Mouse (Mus musculus): ENCODE results near the gene Trp53. TPM values are rescaled to one million over a fixed set of nuclear protein-coding genes. Genes with fewer than 3 reads are reported as not detected.
"Not testable (repeated sequence)": the region's sequence is repeated elsewhere in the genome, so short reads cannot be mapped to it uniquely, and the experiment has no call there.

Trp53 gene
- total RNA-seq, 2 experiments from 2014 or later = 58.0 to 226 TPM

GRCm38 (mm10) chr11:69622406-69622805 lies 42.2 kb downstream of the Trp53 start:
- no peak for ATAC-seq (replicated peaks; ENCODE audit: poor library complexity, severe bottlenecking)

DNA sequence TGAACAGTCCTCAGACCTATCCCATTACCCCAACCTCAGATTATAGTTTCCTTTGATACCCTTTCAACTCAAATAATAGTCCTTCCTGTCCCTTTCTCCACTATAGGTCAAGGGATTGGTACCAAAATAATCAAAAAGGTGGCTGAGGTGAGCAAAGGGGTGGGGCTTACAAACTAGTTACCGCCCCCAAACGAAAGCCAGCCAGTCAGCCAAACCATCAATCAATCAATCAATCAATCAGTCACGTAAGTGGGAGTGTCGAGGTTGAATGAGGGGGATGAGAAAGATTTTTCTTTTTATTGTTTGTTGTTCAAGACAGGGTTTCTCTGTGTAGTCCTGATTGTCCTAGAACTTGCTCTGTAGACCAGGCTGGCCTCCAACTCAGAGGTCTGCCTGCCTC lies 42.8 kb downstream of the Trp53 start:
- no peak for ATAC-seq (replicated peaks; ENCODE audit: poor library complexity, severe bottlenecking)

GRCm38 (mm10) chr11:69624339-69624738 lies 44.2 kb downstream of the Trp53 start:
- ATAC-seq (replicated peaks; ENCODE audit: poor library complexity, severe bottlenecking) = not testable (repeated sequence)

GRCm38 (mm10) chr11:69628286-69628685 lies 48.1 kb downstream of the Trp53 start:
- peak; percentile 30 for ATAC-seq (replicated peaks; ENCODE audit: poor library complexity, severe bottlenecking)

DNA sequence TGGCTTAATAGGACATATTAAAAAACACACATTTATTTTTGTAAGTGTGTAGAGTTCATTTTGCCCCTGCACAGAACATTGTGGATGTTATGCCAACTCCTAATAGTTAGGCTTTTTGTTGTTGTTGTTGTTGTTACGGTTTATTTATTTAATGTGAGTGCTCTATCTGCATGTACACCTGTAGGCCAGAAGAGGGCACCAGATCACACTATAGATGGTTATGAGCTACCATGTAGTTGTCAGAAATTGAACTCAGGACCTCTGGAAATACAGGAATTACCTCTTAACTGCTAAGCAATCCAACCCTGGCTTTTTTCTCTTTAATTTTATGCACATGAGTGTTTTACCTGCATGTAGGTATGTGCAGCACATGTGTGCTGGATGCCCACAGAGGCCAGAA lies 49.6 kb downstream of the Trp53 start:
- no peak for ATAC-seq (replicated peaks; ENCODE audit: poor library complexity, severe bottlenecking)

GRCm38 (mm10) chr11:69632284-69633089 lies 52.3 kb downstream of the Trp53 start, which contains the start of gene Fxr2:
TSS of gene Fxr2 (plus strand) at chr11:69632990.
- ATAC-seq (replicated peaks; ENCODE audit: poor library complexity, severe bottlenecking) = peak; percentile 97

DNA sequence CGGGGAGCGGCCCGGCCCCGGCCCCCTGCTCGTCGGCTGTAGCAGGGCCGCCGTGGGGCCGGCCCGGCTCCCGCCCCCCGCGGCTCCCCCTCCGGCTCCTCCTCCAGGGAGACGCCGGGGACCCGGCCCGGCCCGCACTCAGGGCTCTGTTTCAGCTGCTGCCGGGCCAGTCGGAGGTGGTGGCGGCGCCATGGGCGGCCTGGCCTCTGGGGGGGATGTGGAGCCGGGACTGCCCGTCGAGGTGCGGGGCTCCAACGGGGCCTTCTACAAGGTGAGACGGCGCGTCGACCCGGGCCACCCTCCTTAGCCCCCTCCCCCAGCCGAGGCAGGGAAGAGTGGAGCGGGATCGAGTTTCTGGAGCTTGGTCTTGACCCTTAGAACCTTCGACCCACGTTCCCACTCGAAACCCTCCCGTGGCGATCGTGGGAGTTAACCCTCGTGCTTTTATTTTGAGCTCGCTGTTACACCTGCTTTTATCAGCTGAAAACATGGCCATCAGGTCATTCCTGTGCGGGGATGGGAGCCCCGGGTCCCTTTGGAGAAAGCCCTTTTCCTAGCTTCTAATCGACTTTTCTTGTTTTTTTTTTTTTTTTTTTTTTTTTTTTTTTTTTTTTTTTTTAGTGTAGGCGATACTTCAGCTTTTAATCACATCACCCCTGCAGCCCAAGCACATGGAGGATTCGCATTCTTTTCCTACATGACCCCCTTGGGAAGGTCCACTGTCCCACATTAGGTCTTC lies 53.1 kb downstream of the Trp53 start:
- peak; percentile 7 for ATAC-seq (replicated peaks; ENCODE audit: poor library complexity, severe bottlenecking)

GRCm38 (mm10) chr11:69635471-69635870 lies 55.3 kb downstream of the Trp53 start:
- ATAC-seq (replicated peaks; ENCODE audit: poor library complexity, severe bottlenecking) = no peak

Other genes with a start within 250 kb of the Trp53 start
- gene Rnf227, start 239.9 kb upstream of the Trp53 start, total RNA-seq (2014; fragmentation: Nextera tagmentation) = 5.4 and 6.7 TPM in 2 replicates
- gene Rnf227, start 239.9 kb upstream of the Trp53 start, total RNA-seq (2017) = 4.5 and 7.6 TPM in 2 replicates
- gene Chd3, start 211.0 kb upstream of the Trp53 start, total RNA-seq (2014; fragmentation: Nextera tagmentation) = 37.0 and 59.8 TPM in 2 replicates
- 26.9 and 37.7 TPM in 2 replicates for gene Chd3, start 211.0 kb upstream of the Trp53 start, total RNA-seq (2017)
- 164 and 170 TPM in 2 replicates for gene Naa38, start 184.9 kb upstream of the Trp53 start, total RNA-seq (2014; fragmentation: Nextera tagmentation)
- gene Naa38, start 184.9 kb upstream of the Trp53 start, total RNA-seq (2017) = 112 and 181 TPM in 2 replicates
- 22.8 and 25.2 TPM in 2 replicates for gene Cyb5d1, start 184.7 kb upstream of the Trp53 start, total RNA-seq (2014; fragmentation: Nextera tagmentation)
- gene Cyb5d1, start 184.7 kb upstream of the Trp53 start, total RNA-seq (2017) = 32.7 and 38.2 TPM in 2 replicates
- gene Tmem88, start 182.1 kb upstream of the Trp53 start, total RNA-seq (2014; fragmentation: Nextera tagmentation) = not detected in 2 replicates
- gene Tmem88, start 182.1 kb upstream of the Trp53 start, total RNA-seq (2017) = 0.56 TPM in 1 of 2 replicates, not detected in the other
- gene Kdm6b, start 166.7 kb upstream of the Trp53 start, total RNA-seq (2014; fragmentation: Nextera tagmentation) = 12.1 and 14.4 TPM in 2 replicates
- 0.99 and 2.8 TPM in 2 replicates for gene Kdm6b, start 166.7 kb upstream of the Trp53 start, total RNA-seq (2017)
- gene Dnah2, start 31.2 kb upstream of the Trp53 start, total RNA-seq (2014; fragmentation: Nextera tagmentation) = 0.11 and 3.5 TPM in 2 replicates
- not detected in 2 replicates for gene Dnah2, start 31.2 kb upstream of the Trp53 start, total RNA-seq (2017)
- gene Efnb3, start 20.2 kb upstream of the Trp53 start, total RNA-seq (2014; fragmentation: Nextera tagmentation) = not detected in 2 replicates
- gene Efnb3, start 20.2 kb upstream of the Trp53 start, total RNA-seq (2017) = not detected in 2 replicates
- gene Wrap53, start 104 bp upstream of the Trp53 start, total RNA-seq (2014; fragmentation: Nextera tagmentation) = 8.0 and 18.8 TPM in 2 replicates
- gene Wrap53, start 104 bp upstream of the Trp53 start, total RNA-seq (2017) = 6.5 and 11.3 TPM in 2 replicates
- gene Atp1b2, start 25.6 kb downstream of the Trp53 start, total RNA-seq (2014; fragmentation: Nextera tagmentation) = 1.7 and 3.0 TPM in 2 replicates
- 0.10 TPM in 1 of 2 replicates, not detected in the other for gene Atp1b2, start 25.6 kb downstream of the Trp53 start, total RNA-seq (2017)
- gene Shbg, start 37.5 kb downstream of the Trp53 start, total RNA-seq (2014; fragmentation: Nextera tagmentation) = not detected in 2 replicates
- gene Shbg, start 37.5 kb downstream of the Trp53 start, total RNA-seq (2017) = not detected in 2 replicates
- gene Sat2, start 41.7 kb downstream of the Trp53 start, total RNA-seq (2014; fragmentation: Nextera tagmentation) = not detected in 2 replicates
- gene Sat2, start 41.7 kb downstream of the Trp53 start, total RNA-seq (2017) = 1.8 TPM in 1 of 2 replicates, not detected in the other
- gene Fxr2, start 52.6 kb downstream of the Trp53 start, total RNA-seq (2014; fragmentation: Nextera tagmentation) = 47.4 and 65.8 TPM in 2 replicates
- 34.1 and 37.1 TPM in 2 replicates for gene Fxr2, start 52.6 kb downstream of the Trp53 start, total RNA-seq (2017)
- gene Sox15, start 75.0 kb downstream of the Trp53 start, total RNA-seq (2014; fragmentation: Nextera tagmentation) = not detected in 2 replicates
- not detected in 2 replicates for gene Sox15, start 75.0 kb downstream of the Trp53 start, total RNA-seq (2017)
- 40.7 and 48.6 TPM in 2 replicates for gene Mpdu1, start 82.3 kb downstream of the Trp53 start, total RNA-seq (2014; fragmentation: Nextera tagmentation)
- gene Mpdu1, start 82.3 kb downstream of the Trp53 start, total RNA-seq (2017) = 58.5 and 67.9 TPM in 2 replicates
- gene Cd68, start 85.8 kb downstream of the Trp53 start, total RNA-seq (2014; fragmentation: Nextera tagmentation) = 29.7 and 52.0 TPM in 2 replicates
- gene Cd68, start 85.8 kb downstream of the Trp53 start, total RNA-seq (2017) = 27.0 and 47.7 TPM in 2 replicates
- gene Eif4a1, start 92.1 kb downstream of the Trp53 start, total RNA-seq (2014; fragmentation: Nextera tagmentation) = 969 and 995 TPM in 2 replicates
- gene Eif4a1, start 92.1 kb downstream of the Trp53 start, total RNA-seq (2017) = 1,214 and 1,335 TPM in 2 replicates
- 99.4 and 106 TPM in 2 replicates for gene Senp3, start 101.7 kb downstream of the Trp53 start, total RNA-seq (2014; fragmentation: Nextera tagmentation)
- 95.6 and 98.9 TPM in 2 replicates for gene Senp3, start 101.7 kb downstream of the Trp53 start, total RNA-seq (2017)
- gene Tnfsf13, start 105.4 kb downstream of the Trp53 start, total RNA-seq (2014; fragmentation: Nextera tagmentation) = 5.4 and 27.7 TPM in 2 replicates
- gene Tnfsf13, start 105.4 kb downstream of the Trp53 start, total RNA-seq (2017) = 38.0 and 41.8 TPM in 2 replicates
- 2.1 and 6.1 TPM in 2 replicates for gene Tnfsf12, start 115.5 kb downstream of the Trp53 start, total RNA-seq (2014; fragmentation: Nextera tagmentation)
- gene Tnfsf12, start 115.5 kb downstream of the Trp53 start, total RNA-seq (2017) = 0.46 and 1.6 TPM in 2 replicates
- 4.9 and 6.6 TPM in 2 replicates for gene Tnfsfm13, start 115.7 kb downstream of the Trp53 start, total RNA-seq (2014; fragmentation: Nextera tagmentation)
- 3.6 and 6.1 TPM in 2 replicates for gene Tnfsfm13, start 115.7 kb downstream of the Trp53 start, total RNA-seq (2017)
- gene Polr2a, start 178.3 kb downstream of the Trp53 start, total RNA-seq (2014; fragmentation: Nextera tagmentation) = 153 and 165 TPM in 2 replicates
- gene Polr2a, start 178.3 kb downstream of the Trp53 start, total RNA-seq (2017) = 30.2 and 38.5 TPM in 2 replicates
- not detected in 2 replicates for gene Slc35g3, start 181.6 kb downstream of the Trp53 start, total RNA-seq (2014; fragmentation: Nextera tagmentation)
- not detected in 2 replicates for gene Slc35g3, start 181.6 kb downstream of the Trp53 start, total RNA-seq (2017)
- gene Zbtb4, start 185.6 kb downstream of the Trp53 start, total RNA-seq (2014; fragmentation: Nextera tagmentation) = 1.8 and 2.1 TPM in 2 replicates
- gene Zbtb4, start 185.6 kb downstream of the Trp53 start, total RNA-seq (2017) = 0.26 and 0.43 TPM in 2 replicates
- not detected in 2 replicates for gene Chrnb1, start 215.6 kb downstream of the Trp53 start, total RNA-seq (2014; fragmentation: Nextera tagmentation)
- gene Chrnb1, start 215.6 kb downstream of the Trp53 start, total RNA-seq (2017) = 0.82 TPM in 1 of 2 replicates, not detected in the other
- gene Fgf11, start 221.5 kb downstream of the Trp53 start, total RNA-seq (2014; fragmentation: Nextera tagmentation) = 1.6 and 2.9 TPM in 2 replicates
- not detected in 2 replicates for gene Fgf11, start 221.5 kb downstream of the Trp53 start, total RNA-seq (2017)
- gene Tmem102, start 225.3 kb downstream of the Trp53 start, total RNA-seq (2014; fragmentation: Nextera tagmentation) = not detected in 2 replicates
- not detected in 2 replicates for gene Tmem102, start 225.3 kb downstream of the Trp53 start, total RNA-seq (2017)
- gene Gm39566, start 234.9 kb downstream of the Trp53 start, total RNA-seq (2014; fragmentation: Nextera tagmentation) = not detected in 2 replicates
- gene Gm39566, start 234.9 kb downstream of the Trp53 start, total RNA-seq (2017) = not detected in 2 replicates
- gene Spem2, start 238.1 kb downstream of the Trp53 start, total RNA-seq (2014; fragmentation: Nextera tagmentation) = not detected in 2 replicates
- not detected in 2 replicates for gene Spem2, start 238.1 kb downstream of the Trp53 start, total RNA-seq (2017)
- not detected in 2 replicates for gene Spem1, start 241.8 kb downstream of the Trp53 start, total RNA-seq (2014; fragmentation: Nextera tagmentation)
- not detected in 2 replicates for gene Spem1, start 241.8 kb downstream of the Trp53 start, total RNA-seq (2017)